Mouse (Mus musculus): ENCODE results near the gene Gigyf2. TPM values are rescaled to one million over a fixed set of nuclear protein-coding genes. Genes with fewer than 3 reads are reported as not detected.

The Gigyf2 gene
- polyA plus RNA-seq, 1 experiment from 2014 or later: 69.4 TPM

Other genes starting within 250 kb of the Gigyf2 start
- gene Alppl2, start 237.1 kb upstream of the Gigyf2 start, polyA plus RNA-seq (2015; fragmentation: Nextera tagmentation; extraction: Ambion mirVana): not detected in 2 replicates
- not detected in 2 replicates for gene Alpi, start 225.4 kb upstream of the Gigyf2 start, polyA plus RNA-seq (2015; fragmentation: Nextera tagmentation; extraction: Ambion mirVana)
- gene Akp3, start 202.0 kb upstream of the Gigyf2 start, polyA plus RNA-seq (2015; fragmentation: Nextera tagmentation; extraction: Ambion mirVana): not detected in 2 replicates
- 62.4 and 73.8 TPM in 2 replicates for gene Ecel1, start 170.5 kb upstream of the Gigyf2 start, polyA plus RNA-seq (2015; fragmentation: Nextera tagmentation; extraction: Ambion mirVana)
- gene Prss56, start 143.7 kb upstream of the Gigyf2 start, polyA plus RNA-seq (2015; fragmentation: Nextera tagmentation; extraction: Ambion mirVana): 6.6 and 7.1 TPM in 2 replicates
- gene Chrnd, start 136.4 kb upstream of the Gigyf2 start, polyA plus RNA-seq (2015; fragmentation: Nextera tagmentation; extraction: Ambion mirVana): 0.31 and 0.62 TPM in 2 replicates
- 0.57 and 1.7 TPM in 2 replicates for gene Chrng, start 122.3 kb upstream of the Gigyf2 start, polyA plus RNA-seq (2015; fragmentation: Nextera tagmentation; extraction: Ambion mirVana)
- gene Eif4e2, start 113.1 kb upstream of the Gigyf2 start, polyA plus RNA-seq (2015; fragmentation: Nextera tagmentation; extraction: Ambion mirVana): 108 and 115 TPM in 2 replicates
- 1.2 and 1.9 TPM in 2 replicates for gene Efhd1, start 62.6 kb upstream of the Gigyf2 start, polyA plus RNA-seq (2015; fragmentation: Nextera tagmentation; extraction: Ambion mirVana)
- gene Kcnj13, start 67.7 kb downstream of the Gigyf2 start, polyA plus RNA-seq (2015; fragmentation: Nextera tagmentation; extraction: Ambion mirVana): 0.70 and 5.3 TPM in 2 replicates
- 0.73 and 1.4 TPM in 2 replicates for gene Snorc, start 143.3 kb downstream of the Gigyf2 start, polyA plus RNA-seq (2015; fragmentation: Nextera tagmentation; extraction: Ambion mirVana)
- 0.24 TPM in 1 of 2 replicates, not detected in the other for gene Neu2, start 182.9 kb downstream of the Gigyf2 start, polyA plus RNA-seq (2015; fragmentation: Nextera tagmentation; extraction: Ambion mirVana)
- 8.4 and 8.9 TPM in 2 replicates for gene Ngef, start 246.9 kb downstream of the Gigyf2 start, polyA plus RNA-seq (2015; fragmentation: Nextera tagmentation; extraction: Ambion mirVana)